Mouse (Mus musculus) kidney, embryonic 16.5 days (tissue): ENCODE data around the gene Gnat3. TPM values are rescaled to one million over a fixed set of nuclear protein-coding genes. Genes with fewer than 3 reads are reported as not detected.

Experiments used
- ATAC-seq: fragments of 200-750 bp; cut with Nextera tagmentation; 2 replicates; pipeline ENCODE4 v1.8.0; 2017; ENCODE audit warnings: moderate TSS enrichment; ENCODE audit not compliant: low FRiP score, low TSS enrichment
- H3K27ac ChIP-seq: fragments of 300-500 bp; sonication (generic); 2 replicates; pipeline ENCODE4 v1.5.1; 2014; ENCODE audit warnings: low read length
- H3K27me3 ChIP-seq: fragments of 300-500 bp; sonication (generic); 2 replicates; pipeline ENCODE4 v1.6.1; 2014; ENCODE audit warnings: low read length, control low read depth, mixed read lengths; ENCODE audit not compliant: insufficient read depth
- H3K36me3 ChIP-seq: fragments of 300-500 bp; sonication (generic); 2 replicates; pipeline ENCODE4 v1.6.1; 2014; ENCODE audit warnings: low read length, control low read depth, mixed read lengths; ENCODE audit not compliant: insufficient read depth
- H3K4me1 ChIP-seq: fragments of 300-500 bp; sonication (generic); 2 replicates; pipeline ENCODE4 v1.6.1; 2014; ENCODE audit warnings: low read length, control low read depth, mixed read lengths; ENCODE audit not compliant: insufficient read depth
- H3K4me2 ChIP-seq: fragments of 300-500 bp; sonication (generic); replicated peaks from 2 replicates; pipeline ENCODE4 v1.6.1; 2014; ENCODE audit warnings: low read depth, low read length
- H3K4me3 ChIP-seq: fragments of 300-500 bp; sonication (generic); 2 replicates; pipeline ENCODE4 v1.5.1; 2014; ENCODE audit warnings: mild to moderate bottlenecking, low read length
- H3K9ac ChIP-seq: fragments of 300-500 bp; sonication (generic); replicated peaks from 2 replicates; pipeline ENCODE4 v1.6.1; 2014; ENCODE audit warnings: low read length
- H3K9me3 ChIP-seq: fragments of 300-500 bp; sonication (generic); 2 replicates; pipeline ENCODE4 v1.6.1; 2016; ENCODE audit warnings: low read length, control low read depth
- WGBS: fragments of 180-500 bp; shearing (Covaris S2); extraction: QIAGEN DNeasy Blood & Tissue Kit; methylation state at CpG from one replicate; pipeline ENCODE4 v1.1.7; 2014; 5-methylcytosine and 5-hydroxymethylcytosine counted together
- polyA plus RNA-seq: library from polyadenylated mRNA; unstranded; fragments of >200 nt; fragmentation: Nextera tagmentation; extraction: Ambion mirVana; gene quantifications from 2 replicates; pipeline ENCODE4 v1.2.1, GENCODE M21; 2015

Gnat3 gene
- polyA plus RNA-seq, 1 experiment from 2014 or later = not detected

- H3K4me1 ChIP-seq = no peaks in the 10 kb centered on the region
- no peaks in the 10 kb centered on the region for H3K27me3 ChIP-seq
- no peak; the same call in 1 of the 2 replicates for ATAC-seq
- H3K4me3 ChIP-seq = no peak overlapping the region
- no peaks in the 10 kb centered on the region for H3K36me3 ChIP-seq
- no peak overlapping the region for H3K27ac ChIP-seq
- H3K9me3 ChIP-seq = no peaks in the 10 kb centered on the region
- no peak overlapping the region for H3K4me2 ChIP-seq
- no peak overlapping the region for H3K9ac ChIP-seq
- WGBS = 3% methylated on average over 2 of the region's 2 CpGs
Observed at GRCm38 (mm10) chr5:18043022-18043421, 80.7 kb downstream of the Gnat3 start.

- Histone ChIP-seq H3K4me2 (no peak overlapping the region), H3K27me3 (no peaks in the 10 kb centered on the region), H3K4me3 (no peak overlapping the region), H3K27ac (no peak overlapping the region), H3K4me1 (no peaks in the 10 kb centered on the region), H3K9me3 (no peaks in the 10 kb centered on the region), H3K36me3 (no peaks in the 10 kb centered on the region), H3K9ac (no peak overlapping the region)
- 97% methylated on average over 1 of the region's 1 CpGs for whole genome bisulfite sequencing
- ATAC-seq = no peak
Observed at GRCm38 (mm10) chr5:18048841-18049240, 86.5 kb downstream of the Gnat3 start.

GRCm38 (mm10) chr5:18055323-18055722 is 93.0 kb downstream of the Gnat3 start:
- H3K4me1 ChIP-seq = no peaks in the 10 kb centered on the region
- no peaks in the 10 kb centered on the region for H3K27me3 ChIP-seq
- 64% methylated on average over 2 of the region's 2 CpGs for whole genome bisulfite sequencing
- H3K9me3 ChIP-seq = no peaks in the 10 kb centered on the region
- no peaks in the 10 kb centered on the region for H3K36me3 ChIP-seq
- no peak overlapping the region for H3K27ac ChIP-seq
- H3K4me3 ChIP-seq = no peak overlapping the region
- ATAC-seq = no peak
- H3K9ac ChIP-seq = no peak overlapping the region
- no peak overlapping the region for H3K4me2 ChIP-seq

Other genes starting within 250 kb of the Gnat3 start
- 10.1 and 12.7 TPM in 2 replicates for gene Cd36, start 73.7 kb upstream of the Gnat3 start, polyA plus RNA-seq